9 mouse cellular contexts compared by ENCODE assay signal in genomic region chr17:5733400-5733799, GRCm38 (mm10).
DNase-seq lines count a peak whose midpoint lies in the region; ATAC-seq and TF ChIP-seq lines count a peak whose summit lies in the region.
"Had no signal": no experiment of that assay in that cellular context is flagged by ENCODE, and none has a peak within 500 bp of the region (broad histone marks: within the 10 kb centered on the region; RNA-seq: fewer than 3 reads in every experiment).

No protein-coding gene starts in this region.

- no peaks in the 10 kb centered on the region for H3K9me3 ChIP-seq in hindbrain, postnatal 0 days (ENCODE audit: low read length)
- no peaks in the 10 kb centered on the region for H3K9me3 ChIP-seq in hindbrain, embryonic 16.5 days (ENCODE audit: control insufficient read depth, low read length)
- H3K9me3 ChIP-seq in ES-E14 (ENCODE audit: control insufficient read depth, insufficient read depth, low read depth, low read length): no peaks in the 10 kb centered on the region
- no peaks in the 10 kb centered on the region for H3K9me3 ChIP-seq in liver, embryonic 16.5 days (replicated peaks; ENCODE audit: control insufficient read depth, low read length)
- H3K9me3 ChIP-seq in midbrain, embryonic 13.5 days: no peaks in the 10 kb centered on the region

- H3K4me2 ChIP-seq in hindbrain, postnatal 0 days (ENCODE audit: low read depth, low read length): no peak overlapping the region
- H3K4me2 ChIP-seq in hindbrain, embryonic 16.5 days (ENCODE audit: low read length): no peak overlapping the region
- H3K4me2 ChIP-seq in liver, embryonic 16.5 days (ENCODE audit: low read depth, low read length): no peak overlapping the region
- no peak overlapping the region for H3K4me2 ChIP-seq in midbrain, embryonic 13.5 days (replicated peaks)

- H3K27me3 ChIP-seq in hindbrain, postnatal 0 days (ENCODE audit: insufficient read depth, low read length): no peaks in the 10 kb centered on the region
- H3K27me3 ChIP-seq in hindbrain, embryonic 16.5 days (replicated peaks; ENCODE audit: control insufficient read depth, insufficient read depth, low read length): no peaks in the 10 kb centered on the region
- H3K27me3 ChIP-seq in liver, embryonic 16.5 days (ENCODE audit: control insufficient read depth, insufficient read depth, low read depth, low read length): no peaks in the 10 kb centered on the region
- H3K27me3 ChIP-seq in midbrain, embryonic 13.5 days: peaks cover 4% of the 10 kb centered on the region; the same call in 1 of the 2 replicates

- no peaks in the 10 kb centered on the region for H3K36me3 ChIP-seq in hindbrain, postnatal 0 days (ENCODE audit: insufficient read depth, low read length)
- peaks cover 3% of the 10 kb centered on the region; the same call in 1 of the 2 replicates for H3K36me3 ChIP-seq in hindbrain, embryonic 16.5 days (ENCODE audit: control insufficient read depth, insufficient read depth, low read length)
- H3K36me3 ChIP-seq in ES-E14 (ENCODE audit: control insufficient read depth, insufficient read depth, low read length, poor library complexity, severe bottlenecking): no peaks in the 10 kb centered on the region
- H3K36me3 ChIP-seq in liver, embryonic 16.5 days (ENCODE audit: control insufficient read depth, insufficient read depth): peaks cover 6% of the 10 kb centered on the region
- H3K36me3 ChIP-seq in midbrain, embryonic 13.5 days: no peaks in the 10 kb centered on the region; the same call in 1 of the 2 replicates

- intact Hi-C loops in gastrocnemius, postnatal 14 days (cut with DNase I; ENCODE audit: low total_unique reads): no loop called here

- TF ChIP-seq CTCF in hindbrain, postnatal 0 days (IDR thresholded peaks at IDR 0.05; ENCODE audit: low read depth): peak; percentile 71

- H3K4me1 ChIP-seq in hindbrain, postnatal 0 days (ENCODE audit: insufficient read depth, low read length): no peaks in the 10 kb centered on the region
- no peaks in the 10 kb centered on the region for H3K4me1 ChIP-seq in hindbrain, embryonic 16.5 days (ENCODE audit: control insufficient read depth, insufficient read depth, low read depth, low read length)
- no peaks in the 10 kb centered on the region for H3K4me1 ChIP-seq in ES-E14 (ENCODE audit: control insufficient read depth in 2 of 2, insufficient read depth in 2 of 2, low read length in 2 of 2, poor library complexity in 1 of 2)
- no peaks in the 10 kb centered on the region for H3K4me1 ChIP-seq in liver, embryonic 16.5 days (ENCODE audit: control insufficient read depth, low read depth, low read length)
- no peaks in the 10 kb centered on the region for H3K4me1 ChIP-seq in midbrain, embryonic 13.5 days (replicated peaks)

- H3K9ac ChIP-seq in hindbrain, postnatal 0 days (replicated peaks; ENCODE audit: low read length): no peak overlapping the region
- no peak overlapping the region for H3K9ac ChIP-seq in hindbrain, embryonic 16.5 days (ENCODE audit: low read depth, low read length)
- H3K9ac ChIP-seq in ES-E14 (ENCODE audit: insufficient read depth, low read depth, low read length, poor library complexity, severe bottlenecking): no peak overlapping the region
- H3K9ac ChIP-seq in liver, embryonic 16.5 days (ENCODE audit: low read depth, low read length): no peak overlapping the region
- H3K9ac ChIP-seq in midbrain, embryonic 13.5 days (replicated peaks): no peak overlapping the region

- in situ Hi-C loops in ES-E14 (cut with MboI; ENCODE audit: low sequenced_read_pairs in 2 of 2, unreplicated experiment in 2 of 2): no loop called here

- peak; percentile 70; the same call in 1 of the 2 replicates for ATAC-seq in hindbrain, postnatal 0 days
- no peak for ATAC-seq in hindbrain, embryonic 16.5 days
- ATAC-seq in liver, embryonic 16.5 days (ENCODE audit: low read depth): peak; percentile 19; the same call in 1 of the 2 replicates
- ATAC-seq in midbrain, embryonic 13.5 days: no peak

- no peak overlapping the region for H3K4me3 ChIP-seq in hindbrain, postnatal 0 days (ENCODE audit: low read length)
- no peak overlapping the region for H3K4me3 ChIP-seq in hindbrain, embryonic 16.5 days (ENCODE audit: low read length)
- H3K4me3 ChIP-seq in ES-E14 (ENCODE audit: insufficient read depth in 1 of 2, low read depth in 1 of 2, low read length in 2 of 2, poor library complexity in 1 of 2, severe bottlenecking in 1 of 2): no peak overlapping the region
- H3K4me3 ChIP-seq in liver, embryonic 16.5 days (ENCODE audit: low read depth, low read length): no peak overlapping the region
- no peak overlapping the region for H3K4me3 ChIP-seq in midbrain, embryonic 13.5 days (replicated peaks)
- H3K4me3 ChIP-seq: erythroblast, embryonic 14.5 days had no signal

- peak; percentile 66 for DNase-seq in hindbrain, postnatal 0 days (ENCODE audit: low spot score)
- DNase-seq in ES-E14 (ENCODE audit: low read depth, low spot score): peak; percentile 70
- peak; percentile 47 for DNase-seq in c-Kit-positive CD71-negative TER-119-negative erythroid progenitor cells, embryonic 14.5 days (ENCODE audit: low read depth)
- peak; percentile 26 for DNase-seq in gastrocnemius, postnatal 14 days
- peak; percentile 30 to 59 for DNase-seq in spleen, adult 18-20 months

- no peak overlapping the region for H3K27ac ChIP-seq in hindbrain, postnatal 0 days
- H3K27ac ChIP-seq in hindbrain, embryonic 16.5 days (ENCODE audit: low read depth, low read length): no peak overlapping the region
- no peak overlapping the region for H3K27ac ChIP-seq in ES-E14 (ENCODE audit: insufficient read depth, low read depth, low read length, poor library complexity, severe bottlenecking)
- no peak overlapping the region for H3K27ac ChIP-seq in liver, embryonic 16.5 days (ENCODE audit: low read length)
- H3K27ac ChIP-seq in midbrain, embryonic 13.5 days: no peak overlapping the region

- WGBS in hindbrain, postnatal 0 days: 31% methylated on average over 7 of the region's 7 CpGs
- WGBS in hindbrain, embryonic 16.5 days: 28% methylated on average over 7 of the region's 7 CpGs
- 27% methylated on average over 7 of the region's 7 CpGs for WGBS in liver, embryonic 16.5 days (ENCODE audit: insufficient replicate concordance)
- WGBS in midbrain, embryonic 13.5 days: 34% methylated on average over 7 of the region's 7 CpGs

TF ChIP-seq in ES-E14, 5 proteins besides CTCF, POLR2A, EP300 and RAD21:
- TF ChIP-seq MAFK (IDR thresholded peaks at IDR 0.05; ENCODE audit: insufficient read depth, low read depth, low read length) (no peak), ZC3H11A (IDR thresholded peaks at IDR 0.05; ENCODE audit: borderline replicate concordance, low read depth, low read length) (peak; percentile 68), CHD2 (IDR thresholded peaks at IDR 0.05; ENCODE audit: low read depth, low read length) (no peak)
TF ChIP-seq in ES-E14: peak in this region for 1.

Comparison
In these comparisons a context has a peak if more than half of its experiments do, and no peak if none do; other contexts are left out.
1. ATAC-seq: peak in hindbrain, postnatal 0 days (single experiment) and liver, embryonic 16.5 days (single experiment); none in hindbrain, embryonic 16.5 days (single experiment) and midbrain, embryonic 13.5 days (single experiment).
2. Peak in every context shown above with its lines, with median percentiles within 50 percentile points of each other: DNase-seq.